Mouse (Mus musculus) heart, postnatal 25 days (tissue): ENCODE data around the gene A730015C16Rik. TPM values are rescaled to one million over a fixed set of nuclear protein-coding genes. Genes with fewer than 3 reads are reported as not detected.

Experiments
- DNase-seq: peaks from one replicate; pipeline ENCODE4 v3.0.0; 2022; ENCODE audit warnings: low spot score
- intact Hi-C: fragments of 180-260 bp; cut with DNase I; formaldehyde crosslinking; loops from one replicate; pipeline ENCODE4 v1.15.1; 2025
- total RNA-seq, 2 experiments: library from RNA; stranded (reverse); gene quantifications; 2 replicates each; pipeline ENCODE4 v1.2.3; 2021

Gene A730015C16Rik
- total RNA-seq, 2 experiments from 2014 or later: not detected

GRCm38 (mm10) chr4:108832916-108833827, 15.2 kb downstream of the A730015C16Rik start, which contains the start of gene Btf3l4:
TSS of gene Btf3l4 (minus strand) at chr4:108833614.
- intact Hi-C loops: no loop called here
- DNase-seq: peak; percentile 85

GRCm38 (mm10) chr4:108830698-108831097, 17.7 kb downstream of the A730015C16Rik start:
- DNase-seq: no peak
- intact Hi-C loops: no loop called here

- no peak for DNase-seq
- intact Hi-C loops: no loop called here
Observed at GRCm38 (mm10) chr4:108826643-108827042, 21.8 kb downstream of the A730015C16Rik start.

DNA sequence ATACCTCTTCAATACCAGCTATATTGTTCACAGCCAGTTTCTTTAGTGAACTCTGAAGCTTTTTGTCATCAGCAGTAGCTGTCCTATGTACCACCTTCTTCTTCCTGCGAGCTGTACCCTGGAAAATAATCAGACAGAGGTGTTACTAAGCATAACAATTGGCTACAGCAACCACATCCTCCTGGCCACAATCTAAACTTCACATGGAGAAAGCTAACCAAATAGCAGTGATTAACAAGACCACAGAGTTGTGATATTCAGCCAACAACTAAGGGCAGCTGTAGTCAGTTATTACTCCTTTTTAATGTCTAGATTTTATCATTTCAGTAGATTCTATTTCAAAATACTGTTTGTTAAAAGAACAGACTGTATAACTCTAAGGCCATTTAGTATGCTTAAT, 22.3 kb downstream of the A730015C16Rik start:
- intact Hi-C loops: no loop called here
- no peak for DNase-seq

DNA sequence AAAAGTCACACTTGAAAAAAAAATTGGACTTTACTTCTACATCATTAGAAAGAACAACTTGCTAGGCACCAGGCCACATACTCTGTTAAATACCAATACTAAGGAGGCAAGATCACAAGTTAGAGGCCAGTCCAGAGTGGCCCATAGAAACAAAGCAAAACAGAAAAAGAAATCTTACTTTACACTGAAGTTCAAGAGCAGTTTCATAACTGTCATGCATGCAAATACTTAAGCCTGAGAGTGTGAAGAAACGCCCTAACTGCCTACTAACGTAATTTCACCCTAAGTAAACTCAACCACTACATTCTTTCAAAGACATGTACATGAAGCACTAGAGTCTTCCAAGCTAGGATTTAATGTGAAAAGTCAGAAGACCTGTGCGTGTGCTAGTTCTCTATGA, 22.7 kb downstream of the A730015C16Rik start:
- DNase-seq: no peak
- intact Hi-C loops: no loop called here

GRCm38 (mm10) chr4:108811550-108811949, 36.9 kb downstream of the A730015C16Rik start:
- intact Hi-C loops: no loop called here

DNA sequence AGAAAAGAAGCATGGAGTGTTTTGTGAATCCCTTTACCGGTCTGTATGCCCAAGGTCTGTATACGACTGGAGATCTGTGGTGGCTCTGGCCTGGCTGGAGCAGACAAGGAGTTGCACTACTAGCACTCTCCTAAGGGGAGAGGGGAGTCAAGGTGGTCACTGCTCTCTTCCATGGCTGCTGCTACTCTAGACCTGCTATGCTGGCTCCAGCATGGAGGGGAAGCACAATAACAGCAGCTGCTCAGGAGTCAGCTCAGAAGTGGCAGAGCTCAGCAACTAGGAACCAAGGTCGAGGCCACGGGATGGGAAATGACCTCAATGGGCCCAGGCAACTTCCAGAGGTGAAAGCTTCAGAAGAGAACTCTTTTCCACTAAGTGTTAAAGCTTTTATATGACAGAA, 37.3 kb downstream of the A730015C16Rik start:
- intact Hi-C loops: no loop called here
- DNase-seq: no peak

More at GRCm38 (mm10) chr4:108811550-108811949, 36.9 kb downstream of the A730015C16Rik start:
- no peak for DNase-seq

DNA sequence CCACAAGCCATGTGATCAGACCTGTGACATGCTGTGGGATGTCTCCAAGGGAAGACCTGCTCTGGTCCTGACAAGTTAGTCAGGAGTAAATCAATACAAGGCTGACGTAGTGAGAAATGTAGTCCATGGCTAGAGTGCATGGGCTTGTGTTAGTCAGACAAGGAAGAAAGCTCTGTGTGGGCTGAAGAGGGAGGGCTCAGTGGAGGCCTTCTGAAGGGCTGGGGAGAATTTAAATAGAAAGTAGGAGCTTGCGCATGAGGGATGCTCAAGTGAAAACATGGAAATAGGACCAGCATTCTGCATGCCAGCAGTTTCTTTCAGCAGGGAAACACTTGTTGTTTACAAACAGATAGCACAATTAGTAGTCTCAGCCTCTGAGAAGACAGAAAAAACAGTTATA, 44.9 kb downstream of the A730015C16Rik start:
- no peak for DNase-seq
- intact Hi-C loops: no loop called here

- DNase-seq: peak; percentile 17
- intact Hi-C loops: loop anchor here (5.0 kb wide), 1 partner anchor 101 kb away; no protein-coding TSS in a partner anchor
Observed at GRCm38 (mm10) chr4:108798083-108798830, 50.2 kb downstream of the A730015C16Rik start.

Other genes starting within 250 kb of the A730015C16Rik start
- gene Cc2d1b, start 228.7 kb downstream of the A730015C16Rik start, total RNA-seq: 10 to 100 TPM; 14.5 to 15.2 TPM
- gene 3110021N24Rik, start 129.0 kb downstream of the A730015C16Rik start, total RNA-seq: under 1 TPM; 0.20 to 0.49 TPM
- gene Zfyve9, start 67.8 kb downstream of the A730015C16Rik start, total RNA-seq: 10 to 100 TPM; 27.1 to 28.0 TPM
- gene Btf3l4, start 15.0 kb downstream of the A730015C16Rik start, total RNA-seq: 10 to 100 TPM; 76.4 to 78.0 TPM
- gene Txndc12, start 14.0 kb downstream of the A730015C16Rik start, total RNA-seq: 10 to 100 TPM; 31.2 to 35.1 TPM
- 10 to 100 TPM; 20.9 to 23.0 TPM for gene Kti12, start 834 bp downstream of the A730015C16Rik start, total RNA-seq
- under 1 TPM; 0.34 to 0.73 TPM for gene Rab3b, start 30.4 kb upstream of the A730015C16Rik start, total RNA-seq
- gene Nrd1, start 152.0 kb upstream of the A730015C16Rik start, total RNA-seq: 100 to 1,000 TPM; 108 to 115 TPM